Mouse (Mus musculus) kidney, adult 2 months (tissue): ENCODE measurements around the gene Msi1.

Source experiments
- CTCF ChIP-seq: fragments of 200-500 bp; conservative IDR thresholded peaks from 2 replicates; pipeline ENCODE4 v1.5.1; 2011; ENCODE audit warnings: low read depth, mild to moderate bottlenecking, control low read depth, low read length, moderate library complexity, mixed read lengths; ENCODE audit not compliant: insufficient read depth, insufficient read length
- POLR2A ChIP-seq: fragments of 200-500 bp; IDR thresholded peaks from one replicate; pipeline ENCODE4 v1.6.1; 2011; ENCODE audit warnings: low read depth, low read length, control low read depth

DNA sequence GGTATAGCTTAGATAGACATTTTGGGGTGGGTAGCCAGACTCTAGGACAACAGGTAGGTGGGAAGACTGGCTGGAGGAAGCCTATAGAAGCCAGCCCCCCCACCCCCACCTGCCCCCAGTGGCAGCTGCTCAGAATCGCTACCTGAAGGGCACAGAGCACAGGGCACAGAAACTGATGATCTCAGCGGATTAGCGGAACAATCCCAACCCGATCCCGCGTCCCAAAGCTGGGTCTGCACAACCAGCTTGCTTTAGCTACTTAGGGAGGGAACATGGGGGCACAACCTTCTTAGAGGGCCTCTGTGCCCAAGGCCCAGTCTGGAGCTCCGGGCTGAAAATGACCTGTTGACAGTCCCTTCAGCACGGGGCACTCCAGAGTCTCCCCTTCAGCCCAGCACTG, 27.3 kb upstream of the Msi1 start:
- no peak for TF ChIP-seq CTCF
- no peak for TF ChIP-seq POLR2A
